Mouse (Mus musculus) megakaryocyte, embryonic 14.5 days (primary cell): ENCODE measurements around the gene Ralgapa2.

Experiments
- FLI1 ChIP-seq: IDR thresholded peaks from 2 replicates; pipeline ENCODE4 v1.6.1; 2012; ENCODE audit warnings: low read length, inconsistent platforms, mixed read lengths
- GATA1 ChIP-seq: IDR thresholded peaks from 3 replicates; pipeline ENCODE4 v1.6.1; 2012; ENCODE audit warnings: mixed read lengths, low read length, inconsistent platforms, borderline replicate concordance

- TF ChIP-seq GATA1: no peak
- no peak for TF ChIP-seq FLI1
These were observed 39.7 kb upstream of the Ralgapa2 start for GRCm38 (mm10) chr2:146551818-146552217.
